31 mouse cellular contexts compared by ENCODE assay signal in the genomic region with DNA sequence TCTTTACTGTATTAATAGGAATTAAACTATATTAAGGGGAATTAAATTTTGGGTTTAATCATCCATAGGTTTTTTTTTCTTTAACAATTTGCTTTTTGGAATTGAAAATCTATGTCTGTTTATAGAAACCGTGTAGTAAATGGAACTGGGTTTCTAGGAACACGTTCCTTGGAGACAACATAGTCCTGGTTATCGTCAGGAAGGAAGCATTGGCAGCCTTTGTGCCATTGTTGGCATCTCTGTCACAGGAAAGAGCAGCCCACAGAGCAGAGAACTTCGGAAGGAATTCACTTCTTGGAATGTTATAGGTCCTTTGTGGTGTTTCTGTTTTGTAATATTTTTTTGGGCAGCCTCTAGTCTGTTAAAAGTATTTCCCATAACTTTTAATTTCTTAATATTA.
DNase-seq lines count a peak whose midpoint lies in the region; ATAC-seq and TF ChIP-seq lines count a peak whose summit lies in the region.
"Had no signal": no experiment of that assay in that cellular context is flagged by ENCODE, and none has a peak within 500 bp of the region (broad histone marks: within the 10 kb centered on the region; RNA-seq: fewer than 3 reads in every experiment).

No protein-coding gene starts in this region.

- no peak overlapping the region for H3K4me2 ChIP-seq in embryonic facial prominence, embryonic 14.5 days (ENCODE audit: low read depth, low read length)
- H3K4me2 ChIP-seq: embryonic facial prominence, embryonic 12.5 days; forebrain, embryonic 15.5 days; heart, embryonic 11.5 days; limb, embryonic 13.5 days; liver, embryonic 12.5 days; midbrain, embryonic 12.5 days; neural tube, embryonic 12.5 days had no signal

- no peak overlapping the region for H3K4me3 ChIP-seq in embryonic facial prominence, embryonic 14.5 days (ENCODE audit: low read depth, low read length)
- H3K4me3 ChIP-seq in embryonic facial prominence, embryonic 10.5 days = no peak overlapping the region
- H3K4me3 ChIP-seq in kidney, adult 2 months (ENCODE audit: insufficient read depth, low read depth, low read length) = no peak overlapping the region
- peak overlapping the region; percentile 50 for H3K4me3 ChIP-seq in megakaryocyte, embryonic 14.5 days (replicated peaks)
- H3K4me3 ChIP-seq: embryonic facial prominence, embryonic 12.5 days; forebrain, embryonic 10.5 days; forebrain, embryonic 15.5 days; layer of hippocampus, adult 2 months; left cerebral cortex, adult 2 months; limb, embryonic 13.5 days; liver, embryonic 12.5 days; midbrain, embryonic 12.5 days; myocyte; neural tube, embryonic 12.5 days had no signal

- no peak overlapping the region for H3K27ac ChIP-seq in embryonic facial prominence, embryonic 14.5 days (replicated peaks; ENCODE audit: low read depth, low read length)
- H3K27ac ChIP-seq in embryonic facial prominence, embryonic 10.5 days (replicated peaks) = no peak overlapping the region
- H3K27ac ChIP-seq in kidney, adult 2 months (ENCODE audit: insufficient read depth, low read depth, low read length) = no peak overlapping the region
- H3K27ac ChIP-seq: embryonic facial prominence, embryonic 12.5 days; forebrain, embryonic 10.5 days; forebrain, embryonic 15.5 days; layer of hippocampus, adult 2 months; left cerebral cortex, adult 2 months; limb, embryonic 13.5 days; liver, embryonic 12.5 days; midbrain, embryonic 12.5 days; neural tube, embryonic 12.5 days; stomach, postnatal 0 days had no signal

- TF ChIP-seq POLR2A in kidney, adult 2 months (IDR thresholded peaks at IDR 0.05; ENCODE audit: low read depth, low read length) = no peak

- H3K9me3 ChIP-seq in embryonic facial prominence, embryonic 14.5 days (ENCODE audit: control insufficient read depth, low read length) = no peaks in the 10 kb centered on the region
- H3K9me3 ChIP-seq in embryonic facial prominence, embryonic 10.5 days = no peaks in the 10 kb centered on the region
- H3K9me3 ChIP-seq in megakaryocyte, embryonic 14.5 days = no peaks in the 10 kb centered on the region
- H3K9me3 ChIP-seq: embryonic facial prominence, embryonic 12.5 days; forebrain, embryonic 10.5 days; forebrain, embryonic 15.5 days; G1E; limb, embryonic 13.5 days; liver, embryonic 12.5 days; midbrain, embryonic 12.5 days; neural tube, embryonic 12.5 days had no signal

- peak; percentile 8 for DNase-seq in embryonic facial prominence, embryonic 14.5 days (ENCODE audit: low spot score)
- no peak for DNase-seq in embryonic facial prominence, embryonic 10.5 days (ENCODE audit: low spot score)
- peak; percentile 17 for DNase-seq in kidney, adult 2 months
- DNase-seq in kidney, postnatal 10 days = no peak
- DNase-seq in lung, postnatal 36 days = peak; percentile 56
- no peak for DNase-seq in thymus, postnatal 36 days
- DNase-seq: adrenal gland, postnatal 14 days; cerebellum, adult 11-12 months; cerebellum, postnatal 14 days; kidney, adult 18-20 months; liver, postnatal 0 days; right cerebral cortex, adult 18-20 months; thymus, adult 18-20 months; thymus, postnatal 25 days had no signal

- no peak overlapping the region for H3K9ac ChIP-seq in embryonic facial prominence, embryonic 14.5 days (ENCODE audit: low read depth, low read length)
- H3K9ac ChIP-seq: embryonic facial prominence, embryonic 12.5 days; forebrain, embryonic 15.5 days; limb, embryonic 13.5 days; liver, embryonic 12.5 days; liver, postnatal 0 days; midbrain, embryonic 12.5 days; neural tube, embryonic 12.5 days had no signal

- no peaks in the 10 kb centered on the region for H3K27me3 ChIP-seq in embryonic facial prominence, embryonic 14.5 days (replicated peaks; ENCODE audit: control insufficient read depth, insufficient read depth, low read length)
- H3K27me3 ChIP-seq in embryonic facial prominence, embryonic 10.5 days (replicated peaks; ENCODE audit: low read depth, poor library complexity, severe bottlenecking) = no peaks in the 10 kb centered on the region
- H3K27me3 ChIP-seq in kidney, adult 2 months (replicated peaks; ENCODE audit: control insufficient read depth, insufficient read depth, low read length) = no peaks in the 10 kb centered on the region
- no peaks in the 10 kb centered on the region for H3K27me3 ChIP-seq in megakaryocyte, embryonic 14.5 days (replicated peaks)
- H3K27me3 ChIP-seq: embryonic facial prominence, embryonic 12.5 days; forebrain, embryonic 15.5 days; limb, embryonic 13.5 days; liver, embryonic 12.5 days; midbrain, embryonic 12.5 days; neural tube, embryonic 12.5 days; Patski had no signal

- H3K4me1 ChIP-seq in embryonic facial prominence, embryonic 14.5 days (ENCODE audit: control insufficient read depth, insufficient read depth, low read length) = no peaks in the 10 kb centered on the region
- no peaks in the 10 kb centered on the region for H3K4me1 ChIP-seq in embryonic facial prominence, embryonic 10.5 days
- H3K4me1 ChIP-seq in kidney, adult 2 months (ENCODE audit: control insufficient read depth, insufficient read depth, low read length) = no peaks in the 10 kb centered on the region
- H3K4me1 ChIP-seq in megakaryocyte, embryonic 14.5 days = peaks cover 43% of the 10 kb centered on the region
- H3K4me1 ChIP-seq: embryonic facial prominence, embryonic 12.5 days; forebrain, embryonic 10.5 days; forebrain, embryonic 15.5 days; limb, embryonic 13.5 days; liver, embryonic 12.5 days; midbrain, embryonic 12.5 days; neural tube, embryonic 12.5 days had no signal

- no peaks in the 10 kb centered on the region for H3K36me3 ChIP-seq in embryonic facial prominence, embryonic 14.5 days (ENCODE audit: control insufficient read depth, insufficient read depth, low read length)
- no peaks in the 10 kb centered on the region for H3K36me3 ChIP-seq in embryonic facial prominence, embryonic 10.5 days (replicated peaks)
- no peaks in the 10 kb centered on the region for H3K36me3 ChIP-seq in kidney, adult 2 months (ENCODE audit: control insufficient read depth, insufficient read depth, low read length)
- H3K36me3 ChIP-seq in megakaryocyte, embryonic 14.5 days (replicated peaks; ENCODE audit: low read length) = peaks cover 15% of the 10 kb centered on the region
- H3K36me3 ChIP-seq: embryonic facial prominence, embryonic 12.5 days; forebrain, embryonic 10.5 days; forebrain, embryonic 15.5 days; limb, embryonic 13.5 days; liver, embryonic 12.5 days; midbrain, embryonic 12.5 days; neural tube, embryonic 12.5 days had no signal

- no peak for ATAC-seq in embryonic facial prominence, embryonic 14.5 days (ENCODE audit: low read depth)
- ATAC-seq in megakaryocyte, adult 5-6 weeks (ENCODE audit: poor library complexity, severe bottlenecking) = no peak
- ATAC-seq: forebrain, embryonic 15.5 days; hindbrain, embryonic 16.5 days; liver, embryonic 12.5 days; liver, postnatal 0 days; Patski had no signal

- WGBS in embryonic facial prominence, embryonic 14.5 days = 66% methylated on average over 4 of the region's 4 CpGs
- 85% methylated on average over 4 of the region's 4 CpGs for WGBS in embryonic facial prominence, embryonic 10.5 days
- 70% methylated on average over 4 of the region's 4 CpGs for WGBS in kidney, adult 2 months

- TF ChIP-seq CTCF in kidney, adult 2 months (conservative IDR thresholded peaks at IDR 0.05; ENCODE audit: insufficient read depth, insufficient read length, low read depth, low read length) = no peak

Comparison
In these comparisons a context has a peak if more than half of its experiments do, and no peak if none do; other contexts are left out.
1. DNase-seq: peak in embryonic facial prominence, embryonic 14.5 days (single experiment), kidney, adult 2 months (single experiment) and lung, postnatal 36 days (single experiment); none in embryonic facial prominence, embryonic 10.5 days (single experiment), kidney, postnatal 10 days (single experiment) and thymus, postnatal 36 days (0 of 2).